Mouse (Mus musculus) neural tube, embryonic 14.5 days (tissue): ENCODE data around the gene Ces2b. TPM values are rescaled to one million over a fixed set of nuclear protein-coding genes. Genes with fewer than 3 reads are reported as not detected.

Source experiments
- polyA plus RNA-seq: library from polyadenylated mRNA; unstranded; fragments of >200 nt; fragmentation: Nextera tagmentation; extraction: Ambion mirVana; gene quantifications from 2 replicates; pipeline ENCODE4 v1.2.1, GENCODE M21; 2014

Gene Ces2b
- polyA plus RNA-seq, 1 experiment from 2014 or later, result 0.07 TPM

Other genes with a start within 250 kb of the Ces2b start
- 20.0 and 21.0 TPM in 2 replicates for gene Pdp2, start 240.1 kb upstream of the Ces2b start, polyA plus RNA-seq
- gene Cdh16, start 207.2 kb upstream of the Ces2b start, polyA plus RNA-seq, result not detected in 2 replicates
- 1.6 and 3.6 TPM in 2 replicates for gene Rrad, start 200.2 kb upstream of the Ces2b start, polyA plus RNA-seq
- gene Ciao2b, start 189.6 kb upstream of the Ces2b start, polyA plus RNA-seq, result 108 and 120 TPM in 2 replicates
- gene Ces2a, start 97.6 kb upstream of the Ces2b start, polyA plus RNA-seq, result not detected in 2 replicates
- gene Ces2c, start 15.5 kb downstream of the Ces2b start, polyA plus RNA-seq, result not detected in 2 replicates
- gene Ces2e, start 94.7 kb downstream of the Ces2b start, polyA plus RNA-seq, result not detected in 2 replicates
- gene Ces2f, start 115.8 kb downstream of the Ces2b start, polyA plus RNA-seq, result not detected in 2 replicates
- not detected in 2 replicates for gene Ces2g, start 130.1 kb downstream of the Ces2b start, polyA plus RNA-seq
- not detected in 2 replicates for gene Ces2h, start 169.3 kb downstream of the Ces2b start, polyA plus RNA-seq
- gene Ces3a, start 217.0 kb downstream of the Ces2b start, polyA plus RNA-seq, result not detected in 2 replicates